Mouse (Mus musculus): ENCODE measurements around the gene Syt16.

- TF ChIP-seq POLR2A (IDR thresholded peaks at IDR 0.05; ENCODE audit: control insufficient read depth, low read depth, low read length) (no peak), CTCF (IDR thresholded peaks at IDR 0.05; ENCODE audit: control insufficient read depth, insufficient read depth, insufficient replicate concordance, low read depth, low read length) (no peak)
These were observed 285.4 kb downstream of the Syt16 start for GRCm38 (mm10) chr12:74282846-74283245.
